Mouse (Mus musculus): ENCODE data around the gene Ppp2r3d.

Gene Ppp2r3d

DNA sequence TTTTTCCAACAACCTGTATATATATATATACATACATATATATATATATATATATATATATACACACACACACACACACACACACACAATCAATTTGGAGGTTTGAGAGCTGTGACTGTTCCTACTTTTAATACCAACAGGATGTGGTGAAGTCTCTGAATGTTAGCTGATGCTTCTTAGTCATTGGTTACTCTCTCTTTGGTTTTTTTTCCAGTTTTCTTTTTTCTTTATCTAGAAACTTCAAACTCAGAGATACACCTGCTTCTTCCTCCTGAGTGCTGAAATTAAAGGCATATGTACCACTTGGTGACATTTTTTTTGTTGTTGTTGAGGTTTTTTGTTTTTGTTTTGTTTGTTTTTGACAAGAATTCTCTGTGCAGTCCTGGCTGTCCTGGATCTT, 63.8 kb downstream of the Ppp2r3d start:
- DNase-seq (ENCODE audit: low read depth in 2 of 2, low spot score in 2 of 2), result no peak

DNA sequence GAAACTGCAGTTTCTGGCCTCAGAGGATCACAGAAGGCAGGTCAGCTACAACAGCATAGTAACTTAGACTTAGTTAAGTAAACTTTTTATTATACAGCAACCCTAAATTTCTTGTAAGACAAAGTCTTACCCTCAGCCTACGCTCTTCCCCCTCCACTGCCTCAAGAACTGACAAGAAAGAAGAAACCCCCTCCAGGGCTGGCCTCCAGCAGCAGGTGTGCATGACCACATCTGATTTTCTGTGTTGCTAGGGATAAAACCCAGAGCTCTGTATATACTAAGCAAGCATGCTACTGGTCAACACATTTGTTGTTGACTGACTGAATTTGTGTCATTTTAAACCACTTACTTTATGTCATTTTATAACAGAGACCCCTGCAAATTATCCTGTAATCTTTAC, 65.1 kb downstream of the Ppp2r3d start:
- DNase-seq (ENCODE audit: low read depth in 2 of 2, low spot score in 2 of 2), result no peak

DNA sequence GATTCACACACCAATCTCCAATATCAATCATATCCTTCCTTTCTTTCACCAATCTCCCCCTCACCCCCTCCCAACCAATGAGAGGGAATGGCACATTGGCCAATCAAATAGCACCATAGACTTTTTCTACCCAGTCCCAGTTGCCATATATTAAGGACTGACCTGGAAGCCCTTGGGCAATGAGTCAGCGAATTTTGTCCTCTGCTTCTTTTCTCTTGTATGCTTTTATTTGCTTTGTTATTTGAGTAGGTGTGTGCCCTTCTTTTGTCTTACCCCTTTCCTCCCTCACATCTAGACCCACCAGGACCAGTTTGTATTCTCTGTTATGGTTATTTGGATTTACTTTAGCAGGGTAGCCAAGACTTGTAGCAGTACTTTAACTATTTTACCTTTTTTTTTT, 68.1 kb downstream of the Ppp2r3d start:
- no peak for DNase-seq (ENCODE audit: low read depth in 2 of 2, low spot score in 2 of 2)

Measured in CD8-positive naive resting alpha-beta T cell, adult 2 months (primary cell).